Mouse (Mus musculus): ENCODE data around the gene Galt.

GRCm38 (mm10) chr4:41759206-41759605 lies 4.2 kb downstream of the Galt start:
- TF ChIP-seq CTCF (IDR thresholded peaks at IDR 0.05; ENCODE audit: low read depth), result 0 out of 2 replicates have a peak, but pooled peaks have one; percentile 1
- no peak for TF ChIP-seq EP300 (IDR thresholded peaks at IDR 0.05; ENCODE audit: low read depth)
